In the genomic region with DNA sequence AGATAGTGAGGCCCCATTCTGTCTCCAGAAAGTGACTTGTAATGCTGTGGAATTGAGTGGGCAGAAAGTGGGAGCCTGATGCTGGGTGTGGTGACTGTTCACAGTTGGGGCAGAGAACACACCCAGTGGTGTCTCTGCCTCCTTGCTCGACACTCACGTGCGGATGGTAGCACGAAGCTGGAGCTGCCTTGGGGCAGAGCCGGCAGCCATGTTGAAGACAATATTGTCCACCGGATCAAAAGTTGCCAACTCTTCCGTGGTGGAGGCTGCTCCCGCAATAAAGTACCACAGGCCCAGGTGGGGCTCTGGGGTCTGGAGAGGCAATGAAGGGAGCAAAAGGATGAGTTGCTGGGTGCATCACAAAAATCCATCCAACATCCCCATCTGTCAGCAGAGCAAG, we compare ENCODE assay signal across 34 mouse cellular contexts. TPM values are rescaled to one million over a fixed set of nuclear protein-coding genes. Genes with fewer than 3 reads are reported as not detected.
DNase-seq lines count a peak whose midpoint lies in the region; ATAC-seq and TF ChIP-seq lines count a peak whose summit lies in the region.
"Had no signal": no experiment of that assay in that cellular context is flagged by ENCODE, and none has a peak within 500 bp of the region (broad histone marks: within the 10 kb centered on the region; RNA-seq: fewer than 3 reads in every experiment).

No protein-coding gene starts in this region.

- DNase-seq in kidney, adult 2 months, result no peak
- DNase-seq in kidney, adult 18-20 months, result no peak
- no peak for DNase-seq in liver, embryonic 14.5 days (ENCODE audit: low read depth in 3 of 3, low spot score in 3 of 3)
- DNase-seq in yolk sac, embryonic 10.5 days (ENCODE audit: low spot score), result peak; percentile 7
- DNase-seq in adrenal gland, postnatal 4 days (ENCODE audit: low spot score in 2 of 2), result no peak
- DNase-seq: adrenal gland, postnatal 25 days; B cell, adult 2 months; cerebellum, adult 18-20 months; cerebellum, postnatal 25 days; gastrocnemius, adult 2 months; heart, postnatal 14 days; lung, adult 2 months; lung, postnatal 14 days; right cerebral cortex, postnatal 4 days; thymus, adult 18-20 months; thymus, postnatal 36 days had no signal

- H3K27me3 ChIP-seq in kidney, adult 2 months (replicated peaks; ENCODE audit: control insufficient read depth, insufficient read depth, low read length), result no peaks in the 10 kb centered on the region
- H3K27me3 ChIP-seq in megakaryocyte, embryonic 14.5 days (replicated peaks), result no peaks in the 10 kb centered on the region
- H3K27me3 ChIP-seq in liver, embryonic 14.5 days (ENCODE audit: control insufficient read depth, insufficient read depth, low read length), result no peaks in the 10 kb centered on the region
- H3K27me3 ChIP-seq in intestine, postnatal 0 days (replicated peaks; ENCODE audit: control insufficient read depth, insufficient read depth, low read length), result no peaks in the 10 kb centered on the region
- H3K27me3 ChIP-seq: forebrain, embryonic 15.5 days; intestine, embryonic 15.5 days; limb, embryonic 12.5 days; midbrain, embryonic 12.5 days; neural tube, embryonic 13.5 days had no signal

- TF ChIP-seq CTCF in kidney, adult 2 months (conservative IDR thresholded peaks at IDR 0.05; ENCODE audit: insufficient read depth, insufficient read length, low read depth, low read length), result no peak
- no peak for TF ChIP-seq CTCF in liver, embryonic 14.5 days (IDR thresholded peaks at IDR 0.05; ENCODE audit: low read depth)
- no peak for TF ChIP-seq CTCF in intestine, postnatal 0 days (IDR thresholded peaks at IDR 0.05; ENCODE audit: low read depth)

- no peak overlapping the region for H3K27ac ChIP-seq in kidney, adult 2 months (ENCODE audit: insufficient read depth, low read depth, low read length)
- H3K27ac ChIP-seq in liver, embryonic 14.5 days, result no peak overlapping the region
- H3K27ac ChIP-seq in intestine, postnatal 0 days (ENCODE audit: low read depth, low read length), result no peak overlapping the region
- H3K27ac ChIP-seq: forebrain, embryonic 10.5 days; forebrain, embryonic 15.5 days; gastrocnemius, adult 2 months; hindbrain, postnatal 0 days; intestine, embryonic 15.5 days; limb, embryonic 12.5 days; midbrain, embryonic 12.5 days; neural tube, embryonic 13.5 days; stomach, postnatal 0 days had no signal

- WGBS in kidney, adult 2 months, result 90% methylated on average over 8 of the region's 8 CpGs
- 69% methylated on average over 8 of the region's 8 CpGs for WGBS in liver, embryonic 14.5 days (ENCODE audit: insufficient replicate concordance)
- WGBS in intestine, postnatal 0 days, result 87% methylated on average over 8 of the region's 8 CpGs

- TF ChIP-seq POLR2A in kidney, adult 2 months (IDR thresholded peaks at IDR 0.05; ENCODE audit: low read depth, low read length), result no peak

- no peaks in the 10 kb centered on the region for H3K36me3 ChIP-seq in kidney, adult 2 months (ENCODE audit: control insufficient read depth, insufficient read depth, low read length)
- H3K36me3 ChIP-seq in megakaryocyte, embryonic 14.5 days (replicated peaks; ENCODE audit: low read length), result peaks cover 37% of the 10 kb centered on the region
- no peaks in the 10 kb centered on the region for H3K36me3 ChIP-seq in liver, embryonic 14.5 days (replicated peaks; ENCODE audit: control insufficient read depth, insufficient read depth, low read depth)
- peaks cover 16% of the 10 kb centered on the region; the same call in 1 of the 2 replicates for H3K36me3 ChIP-seq in intestine, postnatal 0 days (ENCODE audit: control insufficient read depth, insufficient read depth)
- H3K36me3 ChIP-seq: forebrain, embryonic 15.5 days had no signal

- peak overlapping the region; percentile 24; the same call in 1 of the 2 replicates for H3K4me3 ChIP-seq in kidney, adult 2 months (ENCODE audit: insufficient read depth, low read depth, low read length)
- peak overlapping the region; percentile 53 for H3K4me3 ChIP-seq in megakaryocyte, embryonic 14.5 days (replicated peaks)
- H3K4me3 ChIP-seq in liver, embryonic 14.5 days (ENCODE audit: insufficient read depth in 1 of 2, low read depth in 2 of 2, low read length in 2 of 2), result peak overlapping the region; percentile 22 to 63
- H3K4me3 ChIP-seq in intestine, postnatal 0 days (ENCODE audit: low read depth, low read length), result no peak overlapping the region
- H3K4me3 ChIP-seq: forebrain, embryonic 10.5 days; forebrain, embryonic 15.5 days; gastrocnemius, adult 2 months; intestine, embryonic 15.5 days; limb, embryonic 12.5 days; midbrain, embryonic 12.5 days; neural tube, embryonic 13.5 days had no signal

- no peak for TF ChIP-seq EP300 in liver, embryonic 14.5 days (IDR thresholded peaks at IDR 0.05; ENCODE audit: low read depth)

- peaks cover 11% of the 10 kb centered on the region; the same call in 1 of the 2 replicates for H3K4me1 ChIP-seq in kidney, adult 2 months (ENCODE audit: control insufficient read depth, insufficient read depth, low read length)
- H3K4me1 ChIP-seq in megakaryocyte, embryonic 14.5 days, result peaks cover 56% of the 10 kb centered on the region
- peaks cover 3 to 5% of the 10 kb centered on the region in 2 experiments for H3K4me1 ChIP-seq in liver, embryonic 14.5 days (replicated peaks; ENCODE audit: control insufficient read depth in 2 of 2, insufficient read depth in 2 of 2, low read length in 1 of 2)
- H3K4me1 ChIP-seq in intestine, postnatal 0 days (replicated peaks; ENCODE audit: control insufficient read depth, insufficient read depth, low read length), result no peaks in the 10 kb centered on the region

- no peak overlapping the region; the same call in 1 of the 2 replicates for H3K9ac ChIP-seq in liver, embryonic 14.5 days (replicated peaks)
- H3K9ac ChIP-seq in intestine, postnatal 0 days (ENCODE audit: low read depth, low read length), result no peak overlapping the region
- H3K9ac ChIP-seq: forebrain, embryonic 15.5 days; intestine, embryonic 15.5 days; limb, embryonic 12.5 days; midbrain, embryonic 12.5 days had no signal

- ATAC-seq in megakaryocyte, adult 5-6 weeks (ENCODE audit: poor library complexity, severe bottlenecking), result no peak
- no peak for ATAC-seq in liver, embryonic 14.5 days (ENCODE audit: insufficient read depth)
- ATAC-seq in intestine, postnatal 0 days, result no peak
- ATAC-seq: forebrain, embryonic 15.5 days; hindbrain, postnatal 0 days; intestine, embryonic 15.5 days had no signal

- H3K4me2 ChIP-seq in liver, embryonic 14.5 days (ENCODE audit: low read depth), result peak overlapping the region; percentile 37
- no peak overlapping the region for H3K4me2 ChIP-seq in intestine, postnatal 0 days (replicated peaks; ENCODE audit: low read depth)
- H3K4me2 ChIP-seq: forebrain, embryonic 15.5 days; intestine, embryonic 15.5 days; limb, embryonic 12.5 days; midbrain, embryonic 12.5 days; neural tube, embryonic 13.5 days had no signal

- H3K9me3 ChIP-seq in megakaryocyte, embryonic 14.5 days, result no peaks in the 10 kb centered on the region
- H3K9me3 ChIP-seq in liver, embryonic 14.5 days (ENCODE audit: control insufficient read depth, low read length), result no peaks in the 10 kb centered on the region
- no peaks in the 10 kb centered on the region for H3K9me3 ChIP-seq in intestine, postnatal 0 days (ENCODE audit: control insufficient read depth)
- H3K9me3 ChIP-seq: forebrain, embryonic 10.5 days; forebrain, embryonic 15.5 days; intestine, embryonic 15.5 days; limb, embryonic 12.5 days; midbrain, embryonic 12.5 days; neural tube, embryonic 13.5 days had no signal

RNA-seq across cellular contexts. Expression of gene Apom, which starts 0.8 kb away (rescaled TPM):
- 138 and 157 TPM in 2 replicates for polyA plus RNA-seq in kidney, adult 2 months (2012; rRNA removed)
- not detected in 2 replicates for polyA plus RNA-seq in megakaryocyte, embryonic 14.5 days (2012; ENCODE audit: insufficient read depth, low replicate concordance)
- total RNA-seq in megakaryocyte, adult 5-6 weeks (2015), result 0.38 TPM in 1 of 2 replicates, not detected in the other
- 0.26 TPM in 1 of 2 replicates, not detected in the other for total RNA-seq in megakaryocyte, adult 5-6 weeks (2017)
- polyA plus RNA-seq in liver, embryonic 14.5 days (2012; rRNA removed), result 285 and 317 TPM in 2 replicates
- polyA plus RNA-seq in liver, embryonic 14.5 days (2014; fragmentation: Nextera tagmentation; extraction: Ambion mirVana), result 750 and 763 TPM in 2 replicates
- 18.3 and 22.5 TPM in 2 replicates for polyA plus RNA-seq in intestine, postnatal 0 days (2015; fragmentation: Nextera tagmentation; extraction: Ambion mirVana)
- total RNA-seq in adrenal gland, postnatal 4 days (2021), result 10 to 100 TPM in 1 of 2 experiments, 1 to 10 TPM in 1; 6.9 to 54.4 TPM
- total RNA-seq: adrenal gland, adult 18-20 months; adrenal gland, postnatal 25 days; gastrocnemius, adult 2 months; heart, postnatal 14 days; layer of hippocampus, adult 18-20 months; layer of hippocampus, postnatal 10 days; left cerebral cortex, adult 18-20 months; left cerebral cortex, postnatal 14 days; megakaryocyte progenitor cell, adult 5-6 weeks had no signal
- polyA plus RNA-seq: hindbrain, postnatal 0 days; midbrain, postnatal 0 days had no signal

RNA-seq across cellular contexts. Expression of gene Bag6, which starts 3.9 kb away (rescaled TPM):
- 145 and 160 TPM in 2 replicates for polyA plus RNA-seq in kidney, adult 2 months (2012; rRNA removed)
- polyA plus RNA-seq in megakaryocyte, embryonic 14.5 days (2012; ENCODE audit: insufficient read depth, low replicate concordance), result 613 and 1,584 TPM in 2 replicates
- 87.9 and 91.7 TPM in 2 replicates for total RNA-seq in megakaryocyte, adult 5-6 weeks (2015)
- 72.4 and 90.5 TPM in 2 replicates for total RNA-seq in megakaryocyte, adult 5-6 weeks (2017)
- 45.7 and 48.1 TPM in 2 replicates for polyA plus RNA-seq in liver, embryonic 14.5 days (2012; rRNA removed)
- polyA plus RNA-seq in liver, embryonic 14.5 days (2014; fragmentation: Nextera tagmentation; extraction: Ambion mirVana), result 22.9 and 30.5 TPM in 2 replicates
- 37.4 and 46.0 TPM in 2 replicates for polyA plus RNA-seq in intestine, postnatal 0 days (2015; fragmentation: Nextera tagmentation; extraction: Ambion mirVana)
- total RNA-seq in adrenal gland, postnatal 4 days (2021), result 100 to 1,000 TPM; 425 to 435 TPM

RNA-seq across cellular contexts. Expression of gene D17H6S53E, which starts 4.9 kb away (rescaled TPM):
- 10.7 and 12.9 TPM in 2 replicates for polyA plus RNA-seq in kidney, adult 2 months (2012; rRNA removed)
- polyA plus RNA-seq in megakaryocyte, embryonic 14.5 days (2012; ENCODE audit: insufficient read depth, low replicate concordance), result 3.2 and 6.1 TPM in 2 replicates
- total RNA-seq in megakaryocyte, adult 5-6 weeks (2015), result 4.5 and 4.7 TPM in 2 replicates
- total RNA-seq in megakaryocyte, adult 5-6 weeks (2017), result 13.0 and 26.1 TPM in 2 replicates
- 0.75 and 1.5 TPM in 2 replicates for polyA plus RNA-seq in liver, embryonic 14.5 days (2012; rRNA removed)
- polyA plus RNA-seq in liver, embryonic 14.5 days (2014; fragmentation: Nextera tagmentation; extraction: Ambion mirVana), result 1.3 and 1.5 TPM in 2 replicates
- polyA plus RNA-seq in intestine, postnatal 0 days (2015; fragmentation: Nextera tagmentation; extraction: Ambion mirVana), result 26.3 and 29.7 TPM in 2 replicates
- 10 to 100 TPM; 29.0 to 30.9 TPM for total RNA-seq in adrenal gland, postnatal 4 days (2021)

RNA-seq across cellular contexts. Expression of gene Csnk2b, which starts 9.2 kb away (rescaled TPM):
- 434 and 474 TPM in 2 replicates for polyA plus RNA-seq in kidney, adult 2 months (2012; rRNA removed)
- polyA plus RNA-seq in megakaryocyte, embryonic 14.5 days (2012; ENCODE audit: insufficient read depth, low replicate concordance), result 75.6 and 82.2 TPM in 2 replicates
- total RNA-seq in megakaryocyte, adult 5-6 weeks (2015), result 404 and 428 TPM in 2 replicates
- total RNA-seq in megakaryocyte, adult 5-6 weeks (2017), result 323 and 362 TPM in 2 replicates
- polyA plus RNA-seq in liver, embryonic 14.5 days (2012; rRNA removed), result 79.2 and 106 TPM in 2 replicates
- polyA plus RNA-seq in liver, embryonic 14.5 days (2014; fragmentation: Nextera tagmentation; extraction: Ambion mirVana), result 127 and 142 TPM in 2 replicates
- 262 and 264 TPM in 2 replicates for polyA plus RNA-seq in intestine, postnatal 0 days (2015; fragmentation: Nextera tagmentation; extraction: Ambion mirVana)
- 100 to 1,000 TPM; 199 to 211 TPM for total RNA-seq in adrenal gland, postnatal 4 days (2021)

RNA-seq across cellular contexts. Expression of gene Gpank1, which starts 9.8 kb away (rescaled TPM):
- 15.1 and 15.5 TPM in 2 replicates for polyA plus RNA-seq in kidney, adult 2 months (2012; rRNA removed)
- polyA plus RNA-seq in megakaryocyte, embryonic 14.5 days (2012; ENCODE audit: insufficient read depth, low replicate concordance), result 46.5 and 57.4 TPM in 2 replicates
- 22.6 and 24.6 TPM in 2 replicates for total RNA-seq in megakaryocyte, adult 5-6 weeks (2015)
- 48.5 and 50.0 TPM in 2 replicates for total RNA-seq in megakaryocyte, adult 5-6 weeks (2017)
- 8.9 and 10.0 TPM in 2 replicates for polyA plus RNA-seq in liver, embryonic 14.5 days (2012; rRNA removed)
- 12.2 and 12.7 TPM in 2 replicates for polyA plus RNA-seq in liver, embryonic 14.5 days (2014; fragmentation: Nextera tagmentation; extraction: Ambion mirVana)
- polyA plus RNA-seq in intestine, postnatal 0 days (2015; fragmentation: Nextera tagmentation; extraction: Ambion mirVana), result 15.0 and 16.6 TPM in 2 replicates
- 10 to 100 TPM; 14.7 TPM for total RNA-seq in adrenal gland, postnatal 4 days (2021)

Comparison
In these comparisons a context has a peak if more than half of its experiments do, and no peak if none do; other contexts are left out.
1. RNA of gene Apom, which starts 0.8 kb away (polyA plus RNA-seq): 285 to 763 TPM in liver, embryonic 14.5 days, 138 to 157 TPM in kidney, adult 2 months and 18.3 to 22.5 TPM in intestine, postnatal 0 days; not detected in megakaryocyte, embryonic 14.5 days; every median in the first group is over 10 times any median in the second.